Mouse (Mus musculus) bone marrow macrophage, adult 2 months (primary cell): ENCODE measurements around the gene Shc2. TPM values are rescaled to one million over a fixed set of nuclear protein-coding genes. Genes with fewer than 3 reads are reported as not detected.

Experiments used
- H3K27ac ChIP-seq: 2 replicates; pipeline ENCODE4 v1.5.1; 2012; ENCODE audit warnings: low read depth, low read length; ENCODE audit not compliant: insufficient read depth
- H3K4me1 ChIP-seq: 2 replicates; pipeline ENCODE4 v1.6.1; 2012; ENCODE audit warnings: low read length; ENCODE audit not compliant: control insufficient read depth, insufficient read depth
- H3K4me3 ChIP-seq: 2 replicates; pipeline ENCODE4 v1.5.1; 2012; ENCODE audit warnings: mild to moderate bottlenecking, low read length, moderate library complexity; ENCODE audit not compliant: insufficient read depth
- CTCF ChIP-seq: IDR thresholded peaks from 2 replicates; pipeline ENCODE4 v1.5.1; 2012; ENCODE audit warnings: low read depth, mild to moderate bottlenecking, low read length, moderate library complexity
- POLR2A ChIP-seq: IDR thresholded peaks from 2 replicates; pipeline ENCODE4 v1.6.1; 2012; ENCODE audit warnings: mild to moderate bottlenecking, low read depth, low read length, borderline replicate concordance
- polyA plus RNA-seq: library from polyadenylated mRNA; stranded (reverse); fragments of >200 nt; gene quantifications from 2 replicates; pipeline ENCODE4 v1.2.4, GENCODE M21; 2012; ENCODE audit not compliant: missing spikeins, insufficient read depth, insufficient read length

Shc2 gene
- polyA plus RNA-seq, 1 experiment, result 0.71 TPM

GRCm38 (mm10) chr10:79585136-79585535 lies 52.6 kb downstream of the Shc2 start:
- TF ChIP-seq POLR2A, result no peak
- no peak for TF ChIP-seq CTCF
- no peak overlapping the region for H3K27ac ChIP-seq
- no peak overlapping the region for H3K4me3 ChIP-seq
- peaks cover 17% of the 10 kb centered on the region for H3K4me1 ChIP-seq

- Histone ChIP-seq H3K4me1 (peaks cover 12% of the 10 kb centered on the region), H3K4me3 (no peak overlapping the region), H3K27ac (no peak overlapping the region)
- no peak for TF ChIP-seq POLR2A
- TF ChIP-seq CTCF, result no peak
These were observed 53.3 kb downstream of the Shc2 start for GRCm38 (mm10) chr10:79584426-79584825.

- Histone ChIP-seq H3K4me3 (no peak overlapping the region), H3K27ac (no peak overlapping the region), H3K4me1 (peaks cover 11% of the 10 kb centered on the region)
- TF ChIP-seq POLR2A (no peak), CTCF (no peak)
These were observed 53.7 kb downstream of the Shc2 start for GRCm38 (mm10) chr10:79584021-79584420.

GRCm38 (mm10) chr10:79581501-79581900 lies 56.2 kb downstream of the Shc2 start:
- Histone ChIP-seq H3K27ac (no peak overlapping the region), H3K4me3 (no peak overlapping the region), H3K4me1 (no peaks in the 10 kb centered on the region)
- no peak for TF ChIP-seq CTCF
- no peak for TF ChIP-seq POLR2A

- H3K4me1 ChIP-seq, result no peaks in the 10 kb centered on the region
- H3K4me3 ChIP-seq, result no peak overlapping the region
- TF ChIP-seq POLR2A, result no peak
- TF ChIP-seq CTCF, result peak; percentile 68; the same call in 1 of the 2 replicates
- H3K27ac ChIP-seq, result no peak overlapping the region
These were observed 56.9 kb downstream of the Shc2 start for GRCm38 (mm10) chr10:79580811-79581210.

GRCm38 (mm10) chr10:79580356-79580755 lies 57.4 kb downstream of the Shc2 start:
- Histone ChIP-seq H3K4me1 (no peaks in the 10 kb centered on the region), H3K4me3 (no peak overlapping the region), H3K27ac (no peak overlapping the region)
- TF ChIP-seq CTCF (no peak), POLR2A (no peak)

GRCm38 (mm10) chr10:79579781-79580180 lies 57.9 kb downstream of the Shc2 start:
- TF ChIP-seq POLR2A, result no peak
- TF ChIP-seq CTCF, result no peak
- no peaks in the 10 kb centered on the region for H3K4me1 ChIP-seq
- no peak overlapping the region for H3K27ac ChIP-seq
- H3K4me3 ChIP-seq, result no peak overlapping the region

GRCm38 (mm10) chr10:79578891-79579290 lies 58.8 kb downstream of the Shc2 start:
- H3K4me1 ChIP-seq, result no peaks in the 10 kb centered on the region
- no peak overlapping the region for H3K4me3 ChIP-seq
- TF ChIP-seq CTCF, result no peak
- no peak for TF ChIP-seq POLR2A
- H3K27ac ChIP-seq, result no peak overlapping the region

- H3K27ac ChIP-seq, result no peak overlapping the region
- H3K4me1 ChIP-seq, result no peaks in the 10 kb centered on the region
- no peak for TF ChIP-seq POLR2A
- TF ChIP-seq CTCF, result no peak
These were observed 59.4 kb downstream of the Shc2 start for GRCm38 (mm10) chr10:79578276-79578675.

GRCm38 (mm10) chr10:79577376-79577775 lies 60.3 kb downstream of the Shc2 start:
- Histone ChIP-seq H3K4me3 (no peak overlapping the region), H3K4me1 (no peaks in the 10 kb centered on the region), H3K27ac (no peak overlapping the region)
- TF ChIP-seq POLR2A, result no peak
- TF ChIP-seq CTCF, result no peak

More at GRCm38 (mm10) chr10:79578276-79578675, 59.4 kb downstream of the Shc2 start:
- H3K4me3 ChIP-seq, result no peak overlapping the region

GRCm38 (mm10) chr10:79575754-79576153 lies 62.0 kb downstream of the Shc2 start:
- H3K4me3 ChIP-seq, result no peak overlapping the region
- TF ChIP-seq POLR2A, result no peak
- TF ChIP-seq CTCF, result no peak
- no peak overlapping the region for H3K27ac ChIP-seq
- no peaks in the 10 kb centered on the region for H3K4me1 ChIP-seq

- H3K4me1 ChIP-seq, result no peaks in the 10 kb centered on the region
- H3K4me3 ChIP-seq, result no peak overlapping the region
- no peak overlapping the region for H3K27ac ChIP-seq
- TF ChIP-seq POLR2A (no peak), CTCF (no peak)
These were observed 62.9 kb downstream of the Shc2 start for GRCm38 (mm10) chr10:79574796-79575195.
